8 mouse cellular contexts compared by ENCODE assay signal in genomic region chr4:149103875-149104561, GRCm38 (mm10). TPM values are rescaled to one million over a fixed set of nuclear protein-coding genes. Genes with fewer than 3 reads are reported as not detected.
DNase-seq lines count a peak whose midpoint lies in the region; ATAC-seq lines count a peak whose summit lies in the region.

Gene Dffa, plus strand, starts transcription at chr4:149104146.

- ATAC-seq in inflammation-experienced regulatory T-cells, adult 6 months, result peak; percentile 92
- peak; percentile 92 for ATAC-seq in megakaryocyte-erythroid progenitor cell, adult 5-6 weeks (replicated peaks; ENCODE audit: low FRiP score, low TSS enrichment, poor library complexity, severe bottlenecking)

- intact Hi-C loops in gastrocnemius, postnatal 14 days (cut with DNase I; ENCODE audit: low total_unique reads), result no loop called here
- intact Hi-C loops in left cerebral cortex, postnatal 10 days (cut with DNase I), result no loop called here

- DNase-seq in adipocyte (ENCODE audit: low spot score), result peak; percentile 85
- peak; percentile 98 for DNase-seq in embryo, embryonic 10 days (ENCODE audit: low spot score)
- DNase-seq in gastrocnemius, postnatal 14 days, result peak; percentile 90
- DNase-seq in left cerebral cortex, postnatal 10 days (ENCODE audit: extremely low spot score in 1 of 2, low spot score in 2 of 2), result peak; percentile 93
- peak; percentile 91 for DNase-seq in right cerebral cortex, postnatal 25 days
- DNase-seq in urinary bladder, postnatal 4 days (ENCODE audit: low spot score in 2 of 2), result peak; percentile 82 to 91

RNA-seq across cellular contexts. Expression of gene Dffa, which starts in this region (rescaled TPM):
- total RNA-seq in gastrocnemius, postnatal 14 days (2021), result 10 to 100 TPM; 43.4 to 47.4 TPM
- polyA plus RNA-seq in inflammation-experienced regulatory T-cells, adult 6 months (2017; shearing (Covaris generic)), result 10 to 100 TPM; 24.4 to 29.2 (median 26.3) TPM
- 10 to 100 TPM; 55.8 to 62.7 TPM for total RNA-seq in left cerebral cortex, postnatal 10 days (2021)
- 27.6 and 28.1 TPM in 2 replicates for total RNA-seq in megakaryocyte-erythroid progenitor cell, adult 5-6 weeks (2014; fragmentation: Nextera tagmentation)
- 20.3 and 25.6 TPM in 2 replicates for total RNA-seq in megakaryocyte-erythroid progenitor cell, adult 5-6 weeks (2017)

Comparison
In these comparisons a context has a peak if more than half of its experiments do, and no peak if none do; other contexts are left out.
1. Peak in every context shown above with its lines: DNase-seq and ATAC-seq.